Mouse (Mus musculus) stomach, postnatal 0 days (tissue): ENCODE measurements at regions not wholly inside any gene's neighbourhood (a gene's known extent, or its start where the extent isn't known, plus 50 kb on each side); places are given as distances from the start of the nearest gene placed in this dataset.

Experiments used
- CTCF ChIP-seq: IDR thresholded peaks from 2 replicates; pipeline ENCODE4 v1.5.1; 2016; ENCODE audit warnings: antibody characterized with exemption, low read depth, mild to moderate bottlenecking, moderate library complexity
- EP300 ChIP-seq: optimal IDR thresholded peaks from 2 replicates; pipeline ENCODE3; 2016; ENCODE audit warnings: antibody characterized with exemption

DNA sequence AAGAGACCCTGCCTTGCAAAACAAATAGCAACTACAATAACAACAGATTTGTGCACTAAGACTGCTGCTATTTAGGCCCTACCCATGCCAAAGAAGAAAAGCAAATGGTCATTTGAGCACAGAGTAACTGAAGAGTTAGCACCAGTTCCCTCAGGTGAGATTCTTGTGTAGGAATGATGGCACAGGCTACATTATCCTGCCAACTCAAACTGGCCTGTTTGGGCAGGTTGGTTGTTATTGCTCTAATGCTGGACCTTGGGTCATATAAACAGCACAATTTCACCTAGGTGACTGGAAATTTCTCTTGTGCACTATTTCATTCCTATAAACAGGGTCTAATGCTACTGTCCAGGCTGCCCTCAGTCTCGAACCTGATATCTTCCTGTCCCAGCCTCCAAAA is 79.7 kb upstream of the Trim24 start:
- TF ChIP-seq CTCF (no peak), EP300 (no peak)
